Mouse (Mus musculus) layer of hippocampus, adult 8-10 months (tissue): Measurements from ENCODE around the gene Dnase1l1. TPM values are rescaled to one million over a fixed set of nuclear protein-coding genes. Genes with fewer than 3 reads are reported as not detected.

Experiments used
- DNase-seq, 2 experiments: peaks; one replicate each; pipeline ENCODE4 v3.0.0; 2022; ENCODE audit warnings: low spot score in 2 of 2
- total RNA-seq, 4 experiments: library from RNA; stranded (reverse); gene quantifications; 2 replicates each; pipeline ENCODE4 v1.2.4; 2022

Gene Dnase1l1
- total RNA-seq, 4 experiments from 2014 or later = 2.9 to 7.3 (median 5.2) TPM

DNA sequence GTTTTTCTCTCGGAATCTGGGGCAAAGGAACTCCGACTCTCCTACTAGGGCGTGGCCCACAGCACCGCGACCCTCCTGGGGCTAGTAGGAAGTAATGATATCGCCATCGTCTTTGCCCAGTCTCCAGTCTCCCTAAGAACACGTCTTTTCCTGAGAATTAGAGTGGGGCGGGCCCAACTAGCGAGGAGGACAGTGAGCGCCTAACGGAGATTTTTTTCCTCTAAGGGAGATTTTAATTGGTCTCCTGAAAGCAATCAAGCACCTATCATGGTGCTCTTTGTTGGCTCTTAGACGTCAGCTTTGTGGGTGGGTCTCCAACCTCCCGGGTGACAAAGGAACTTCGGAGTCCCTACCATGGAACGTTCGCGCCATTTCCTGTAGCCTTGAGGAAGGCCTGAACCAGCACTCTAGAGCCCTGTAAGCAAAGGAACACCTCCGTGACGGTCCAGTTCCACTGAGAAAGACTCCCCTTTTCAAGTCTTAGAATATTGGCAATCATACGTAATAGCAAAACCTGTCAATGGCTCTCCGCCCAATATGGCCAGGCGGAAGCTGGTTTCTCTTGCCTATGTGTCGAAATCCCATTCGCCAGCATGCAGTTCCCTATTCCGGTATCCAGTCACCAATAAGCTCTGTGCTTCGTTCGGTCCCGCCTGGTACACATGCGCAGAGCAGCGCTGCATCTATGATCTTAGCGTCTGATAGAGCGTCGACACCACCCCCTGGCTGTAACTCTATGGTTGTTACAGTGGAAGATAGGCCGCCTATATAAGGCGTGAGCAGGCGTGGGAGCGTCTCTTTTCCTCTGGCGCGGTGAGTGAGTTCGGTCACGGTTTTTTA lies 11.9 kb downstream of the Dnase1l1 start, which contains the start of gene Rpl10:
Rpl10 (plus strand) TSS at position 751 of the 840 bp plus-strand sequence.
- peak; percentile 93 to 94 for DNase-seq

GRCm38 (mm10) chrX:74269736-74270061 lies 12.4 kb downstream of the Dnase1l1 start:
- no peak for DNase-seq

- no peak for DNase-seq
Observed at GRCm38 (mm10) chrX:74257746-74258145, 24.4 kb downstream of the Dnase1l1 start.

DNA sequence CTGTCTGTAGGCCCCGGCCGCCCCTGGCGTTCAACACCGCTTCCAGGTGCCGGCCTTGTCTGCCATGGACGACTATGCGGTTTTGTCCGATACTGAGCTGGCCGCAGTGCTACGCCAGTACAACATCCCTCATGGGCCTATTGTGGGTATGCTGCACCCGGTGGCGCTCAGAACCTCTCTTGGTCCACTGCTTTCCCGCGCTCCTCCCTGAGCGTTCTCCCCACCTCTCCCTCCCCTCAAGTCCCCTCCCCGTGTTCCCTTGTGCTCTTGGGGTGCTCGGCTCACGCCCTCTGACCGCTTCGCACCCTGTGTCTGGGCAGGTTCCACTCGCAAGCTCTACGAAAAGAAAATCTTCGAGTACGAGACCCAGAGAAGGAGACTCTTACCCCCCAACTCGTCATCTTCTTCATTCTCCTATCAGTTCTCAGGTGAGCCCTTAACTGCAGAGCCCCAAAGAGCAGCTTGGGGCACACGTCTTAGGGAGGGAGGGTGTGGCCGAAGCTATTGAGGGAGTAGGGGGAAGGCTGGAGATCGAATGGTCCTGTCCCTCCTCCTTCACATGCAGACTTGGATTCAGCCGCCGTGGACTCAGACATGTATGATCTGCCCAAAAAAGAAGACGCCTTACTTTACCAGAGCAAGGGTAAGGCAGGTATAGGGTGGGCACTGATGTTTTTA lies 27.1 kb downstream of the Dnase1l1 start:
- DNase-seq = no peak

- DNase-seq = peak; percentile 84 to 90
Observed at GRCm38 (mm10) chrX:74254153-74254887, 27.8 kb downstream of the Dnase1l1 start, which contains the start of gene Emd. Emd (plus strand) TSS chrX:74254687.

- DNase-seq = peak; percentile 32 to 49
Observed at GRCm38 (mm10) chrX:74249615-74250014, 32.5 kb downstream of the Dnase1l1 start, which contains the start of gene Flna. Flna (minus strand) TSS chrX:74249820.

DNA sequence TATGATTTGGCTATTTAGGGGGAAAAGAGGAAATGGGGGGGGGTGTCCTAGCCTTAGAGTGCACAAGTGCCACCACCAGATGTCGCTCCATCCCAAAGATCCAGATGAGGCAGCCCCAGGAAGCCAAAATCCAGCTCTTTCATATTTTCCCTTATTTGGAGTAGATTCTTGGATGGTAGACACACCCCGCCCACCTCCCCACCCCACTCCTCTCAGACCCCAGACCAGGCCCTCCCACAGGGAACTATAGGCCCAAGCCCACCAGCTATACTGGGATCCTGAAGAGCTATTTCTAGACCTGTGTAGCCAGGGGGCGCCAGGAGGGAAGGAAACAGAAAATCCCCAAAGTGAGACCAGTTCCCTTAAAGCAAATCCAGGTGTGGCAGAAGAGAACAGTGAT lies 33.5 kb downstream of the Dnase1l1 start:
- peak in 1 of 2 experiments; percentile 17 for DNase-seq

GRCm38 (mm10) chrX:74246693-74247092 lies 35.4 kb downstream of the Dnase1l1 start:
- DNase-seq = peak in 1 of 2 experiments; percentile 5

DNA sequence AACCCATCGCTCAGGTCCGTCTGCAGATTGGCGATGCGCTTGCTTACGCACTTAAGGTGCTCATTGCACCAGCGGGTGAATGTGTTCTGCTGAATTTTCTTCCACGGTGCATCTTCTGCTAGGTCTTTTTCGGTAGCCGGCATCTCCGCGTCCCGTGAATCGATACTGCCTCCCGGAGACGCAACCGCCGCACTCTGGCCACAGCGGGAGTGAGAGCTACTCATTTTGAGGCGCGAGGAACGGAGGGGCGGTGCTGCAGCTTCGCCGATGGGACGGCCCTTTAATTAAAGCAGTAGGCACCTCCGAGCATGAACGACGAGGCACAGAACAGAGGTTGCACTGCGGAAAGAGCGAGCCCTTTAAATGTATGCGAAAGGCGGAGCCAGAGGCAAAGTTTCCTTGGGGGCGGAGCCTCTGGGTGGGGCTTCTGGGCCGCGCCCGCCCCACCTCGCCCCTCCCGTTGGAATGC lies 35.9 kb downstream of the Dnase1l1 start:
- DNase-seq = peak; percentile 83 to 87

- DNase-seq = peak; percentile 51 to 52
Observed at GRCm38 (mm10) chrX:74245687-74246086, 36.5 kb downstream of the Dnase1l1 start.

DNA sequence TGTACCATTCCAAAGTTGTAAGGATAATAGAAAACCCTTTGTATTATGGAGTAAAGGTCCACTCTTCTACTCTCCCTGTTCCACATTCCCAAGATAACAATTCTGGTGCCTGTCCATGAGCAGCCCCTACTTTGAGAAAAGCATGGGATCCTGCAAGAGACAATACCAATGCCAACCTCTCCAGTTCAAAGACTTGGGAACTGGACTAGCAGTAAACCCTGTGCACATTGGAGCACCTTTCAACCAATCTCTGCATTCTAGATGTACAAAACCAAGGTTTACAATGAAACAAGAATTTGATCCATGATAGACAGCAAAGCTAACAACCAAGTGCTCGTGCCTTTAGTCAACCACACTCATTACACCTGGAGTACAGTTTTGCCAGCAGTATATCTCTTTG lies 37.0 kb downstream of the Dnase1l1 start:
- no peak for DNase-seq

- DNase-seq = no peak
Observed at GRCm38 (mm10) chrX:74244614-74245083, 37.5 kb downstream of the Dnase1l1 start.

DNA sequence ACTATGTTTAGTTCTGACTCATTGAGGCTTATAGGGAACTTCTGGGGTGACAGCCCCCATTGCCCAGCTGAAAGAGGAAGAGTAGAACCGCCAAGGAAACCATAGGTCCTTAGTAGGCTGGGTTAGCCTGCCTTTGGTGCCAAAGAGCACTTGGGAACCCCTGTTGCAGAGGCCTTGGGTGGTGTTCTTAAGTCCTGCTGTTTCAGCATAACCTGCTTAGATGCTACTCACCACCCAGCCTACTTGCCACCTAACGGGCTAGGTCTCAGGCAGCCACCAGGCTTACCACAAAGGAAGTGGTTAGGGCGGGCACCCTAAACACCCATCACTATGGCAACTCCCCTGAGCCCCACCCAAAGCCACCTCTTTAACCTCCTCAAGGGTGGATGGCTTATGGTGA lies 38.3 kb downstream of the Dnase1l1 start:
- no peak for DNase-seq

DNA sequence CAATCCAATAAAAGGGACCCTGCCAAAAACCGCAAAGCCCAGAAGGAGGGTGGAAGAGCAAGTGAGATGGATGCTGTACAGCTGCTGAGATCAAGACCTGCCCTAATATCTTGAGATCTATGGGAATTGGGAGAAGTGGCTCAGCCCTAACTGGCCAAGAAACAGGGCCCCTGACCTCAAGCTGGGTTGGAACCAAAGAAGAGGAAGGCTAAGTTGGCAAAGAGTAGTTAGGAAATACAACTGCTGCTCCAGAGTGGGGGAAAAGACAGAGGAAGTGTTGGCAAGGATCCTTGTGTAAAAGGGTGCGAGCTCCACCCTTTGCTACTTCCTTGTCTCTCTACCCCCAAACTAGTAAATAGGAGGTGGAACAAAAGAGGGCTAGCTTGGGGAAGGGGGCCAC lies 38.7 kb downstream of the Dnase1l1 start:
- DNase-seq = no peak

- DNase-seq = no peak
Observed at GRCm38 (mm10) chrX:74240332-74240731, 41.8 kb downstream of the Dnase1l1 start.

GRCm38 (mm10) chrX:74233196-74233595 lies 48.9 kb downstream of the Dnase1l1 start:
- no peak for DNase-seq

DNA sequence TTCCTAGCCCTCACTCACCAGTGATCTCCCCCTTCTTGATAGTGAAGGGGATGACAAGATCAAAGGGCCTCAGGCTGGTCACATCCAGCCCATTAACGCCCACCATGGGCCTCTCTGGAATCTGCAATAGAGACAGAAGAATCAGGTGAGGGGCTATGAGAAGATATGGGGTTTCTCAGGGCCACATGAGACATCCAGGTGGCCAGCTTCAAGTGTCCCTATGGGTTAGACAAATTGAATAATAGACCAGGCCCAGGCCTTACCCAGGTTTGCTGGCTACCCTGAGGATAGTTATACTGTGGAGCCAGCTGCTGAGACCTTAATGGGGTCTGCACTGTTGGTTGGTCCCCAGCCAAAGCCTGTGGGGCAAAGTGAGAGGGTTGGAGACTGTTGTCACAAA lies 52.1 kb downstream of the Dnase1l1 start:
- DNase-seq = no peak
